Mouse (Mus musculus) CD4-positive helper T cell, adult 2 months (primary cell): Measurements from ENCODE around the gene Iba57.

ENCODE experiments used
- DNase-seq: peaks from one replicate; pipeline ENCODE4 v3.0.0-alpha.2; 2012; ENCODE audit warnings: low read depth, missing footprints, low spot score

Iba57 gene

DNA sequence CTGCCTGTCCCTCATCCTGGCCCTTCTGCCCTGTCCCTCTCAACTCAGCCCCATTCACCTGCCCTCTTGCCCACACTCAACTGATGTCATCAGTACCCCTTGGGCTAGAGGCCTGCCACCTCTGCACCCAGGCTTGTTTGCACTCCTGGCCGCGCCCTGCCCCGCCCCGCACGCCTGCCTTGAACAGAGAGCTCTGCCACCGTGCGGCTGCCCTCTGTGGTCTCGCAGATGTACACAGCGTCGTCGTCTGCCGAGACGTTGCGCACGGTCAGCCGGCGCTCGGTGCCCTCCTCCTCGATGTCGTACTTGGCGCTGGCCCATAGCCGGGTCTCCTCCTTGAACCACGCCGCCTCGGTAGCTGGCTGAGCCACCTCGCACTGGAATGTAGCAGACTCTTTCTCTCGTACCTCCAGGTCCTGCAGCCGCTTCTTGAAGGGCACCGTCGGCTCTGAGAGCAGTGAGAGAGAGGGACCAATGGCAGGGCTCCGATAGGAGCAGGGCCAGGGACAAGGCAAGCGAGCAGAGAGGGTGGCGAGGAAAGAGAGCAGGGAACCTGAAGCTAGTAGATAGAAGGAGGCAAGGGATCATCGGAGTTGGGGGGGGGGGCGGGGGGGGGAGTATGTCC lies 29.1 kb downstream of the Iba57 start:
- DNase-seq: no peak

DNA sequence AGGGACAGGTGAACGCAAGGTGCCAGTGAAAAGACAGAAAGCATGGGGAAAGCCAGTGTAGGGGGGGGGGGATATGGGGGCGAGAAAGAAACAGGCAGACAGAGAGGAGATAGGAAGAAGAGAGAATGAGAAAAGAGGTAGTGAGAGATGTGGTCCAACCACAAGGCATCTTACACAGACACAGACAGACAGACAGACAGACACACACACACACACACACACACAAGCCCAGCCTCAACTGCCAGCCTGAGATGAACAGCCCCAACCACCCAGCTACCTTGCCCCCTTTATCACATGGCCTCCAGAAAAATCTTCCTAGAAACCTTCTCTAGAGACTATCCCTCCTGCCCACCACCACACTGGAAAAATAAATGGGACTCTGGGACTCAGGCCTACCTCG lies 31.5 kb downstream of the Iba57 start:
- DNase-seq: no peak

DNA sequence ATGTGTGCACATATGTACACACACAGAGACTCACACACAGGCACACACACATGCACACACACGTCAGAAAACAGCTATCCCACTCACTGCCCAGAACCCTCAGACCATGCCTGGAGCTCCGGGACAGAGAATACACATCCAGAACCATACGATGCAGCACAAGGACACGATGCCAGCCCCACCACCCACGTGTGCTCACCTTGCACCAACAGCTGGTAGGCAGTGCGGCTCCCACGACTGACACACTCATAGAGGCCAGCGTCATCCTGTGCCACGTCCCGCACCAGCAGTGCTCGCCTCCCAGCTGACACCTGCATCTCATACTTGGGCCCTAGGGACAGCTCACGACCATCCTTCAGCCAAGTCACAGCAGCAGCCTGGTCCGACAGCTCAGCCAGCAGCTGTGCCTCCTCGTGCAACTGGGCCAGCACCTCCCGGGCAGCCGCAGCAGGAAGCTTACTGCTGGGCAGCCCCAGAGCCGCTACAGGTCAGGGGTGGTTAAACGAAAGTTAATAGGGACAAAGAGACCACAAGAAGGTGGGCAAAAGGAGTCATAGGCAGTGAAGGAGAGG lies 32.1 kb downstream of the Iba57 start:
- no peak for DNase-seq

DNA sequence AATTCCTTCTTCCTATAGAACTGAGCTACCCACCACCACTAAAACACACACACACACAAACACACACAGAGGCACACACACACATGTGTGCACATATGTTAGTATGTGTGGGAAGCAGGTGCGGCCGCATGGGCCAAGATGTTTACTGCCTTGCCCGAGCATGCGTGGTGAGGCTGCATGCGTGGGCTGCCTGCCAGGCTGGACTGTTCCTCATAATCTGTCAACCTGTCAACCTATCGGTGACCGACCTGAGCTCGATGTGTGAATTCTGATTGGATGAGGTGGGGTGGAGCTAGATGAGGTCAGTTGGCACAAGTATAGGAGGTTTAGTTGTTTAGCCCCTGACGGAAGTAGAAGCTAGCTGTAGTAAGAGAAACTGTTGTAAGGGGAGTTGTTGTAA lies 32.8 kb downstream of the Iba57 start:
- no peak for DNase-seq

DNA sequence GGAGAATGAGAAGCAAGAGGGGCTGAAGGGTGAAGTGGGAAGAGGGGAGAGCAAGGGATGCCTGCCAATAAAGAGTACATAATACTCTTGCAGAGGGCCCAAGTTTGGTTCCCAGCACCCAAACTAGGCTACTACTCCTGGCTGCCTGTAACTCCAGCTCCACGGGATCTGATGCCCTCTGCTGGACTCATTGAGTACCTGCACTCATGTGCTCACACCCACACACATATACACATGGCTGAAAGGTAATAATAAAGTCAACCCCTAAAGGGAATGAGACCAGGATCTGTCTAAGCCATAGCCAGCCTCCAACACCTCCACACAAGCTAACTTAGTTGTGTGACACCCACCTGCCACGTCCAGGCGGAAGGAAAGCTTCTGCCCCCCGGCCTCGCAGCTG lies 57.6 kb downstream of the Iba57 start:
- DNase-seq: no peak
